Mouse (Mus musculus): ENCODE data around the gene Arap2.
A peak's percentile ranks its signal among the peaks of the same experiment; 100 is the strongest.

Arap2 gene

GRCm38 (mm10) chr5:62765784-62766701, at the start of gene Arap2:
Arap2 (minus strand) TSS chr5:62766159.
- peak; percentile 65 to 76 for DNase-seq (ENCODE audit: low spot score in 2 of 2)

GRCm38 (mm10) chr5:62815741-62816140, 49.8 kb upstream of the Arap2 start:
- no peak for DNase-seq (ENCODE audit: low spot score in 2 of 2)

- no peak for DNase-seq (ENCODE audit: low spot score in 2 of 2)
Measured at GRCm38 (mm10) chr5:62814072-62814414, 48.1 kb upstream of the Arap2 start.

GRCm38 (mm10) chr5:62813402-62814071, 47.6 kb upstream of the Arap2 start, which contains the start of gene Dthd1:
Dthd1 (plus strand) TSS chr5:62813823.
- no peak for DNase-seq (ENCODE audit: low spot score in 2 of 2)

- no peak for DNase-seq (ENCODE audit: low spot score in 2 of 2)
Measured at GRCm38 (mm10) chr5:62792776-62793175, 26.8 kb upstream of the Arap2 start.

GRCm38 (mm10) chr5:62790921-62791564, 25.1 kb upstream of the Arap2 start:
- DNase-seq (ENCODE audit: low spot score in 2 of 2), result no peak

GRCm38 (mm10) chr5:62786809-62787208, 20.9 kb upstream of the Arap2 start:
- no peak for DNase-seq (ENCODE audit: low spot score in 2 of 2)

GRCm38 (mm10) chr5:62778682-62779081, 12.7 kb upstream of the Arap2 start:
- no peak for DNase-seq (ENCODE audit: low spot score in 2 of 2)

- DNase-seq (ENCODE audit: low spot score in 2 of 2), result no peak
Measured at GRCm38 (mm10) chr5:62777804-62778203, 11.8 kb upstream of the Arap2 start.

GRCm38 (mm10) chr5:62771775-62772599, 6.0 kb upstream of the Arap2 start:
- DNase-seq (ENCODE audit: low spot score in 2 of 2), result no peak

- peak in 1 of 2 experiments; percentile 1 for DNase-seq (ENCODE audit: low spot score in 2 of 2)
Measured at GRCm38 (mm10) chr5:62765459-62765783, 538 bp downstream of the Arap2 start.

- DNase-seq (ENCODE audit: low spot score in 2 of 2), result no peak
Measured at GRCm38 (mm10) chr5:62764161-62764560, 1.8 kb downstream of the Arap2 start.

- DNase-seq (ENCODE audit: low spot score in 2 of 2), result no peak
Measured at GRCm38 (mm10) chr5:62763046-62763445, 2.9 kb downstream of the Arap2 start.

GRCm38 (mm10) chr5:62762298-62762960, 3.5 kb downstream of the Arap2 start:
- DNase-seq (ENCODE audit: low spot score in 2 of 2), result no peak

GRCm38 (mm10) chr5:62760791-62761504, 5.0 kb downstream of the Arap2 start:
- no peak for DNase-seq (ENCODE audit: low spot score in 2 of 2)

- no peak for DNase-seq (ENCODE audit: low spot score in 2 of 2)
Measured at GRCm38 (mm10) chr5:62755808-62756527, 10.0 kb downstream of the Arap2 start.

- DNase-seq (ENCODE audit: low spot score in 2 of 2), result no peak
Measured at GRCm38 (mm10) chr5:62752934-62753333, 13.0 kb downstream of the Arap2 start.

- no peak for DNase-seq (ENCODE audit: low spot score in 2 of 2)
Measured at GRCm38 (mm10) chr5:62751692-62752091, 14.3 kb downstream of the Arap2 start.

GRCm38 (mm10) chr5:62748168-62748567, 17.8 kb downstream of the Arap2 start:
- no peak for DNase-seq (ENCODE audit: low spot score in 2 of 2)

Data from urinary bladder, adult 18-20 months (tissue).